Comparison of ENCODE assay signal across 18 mouse cellular contexts in the genomic region with DNA sequence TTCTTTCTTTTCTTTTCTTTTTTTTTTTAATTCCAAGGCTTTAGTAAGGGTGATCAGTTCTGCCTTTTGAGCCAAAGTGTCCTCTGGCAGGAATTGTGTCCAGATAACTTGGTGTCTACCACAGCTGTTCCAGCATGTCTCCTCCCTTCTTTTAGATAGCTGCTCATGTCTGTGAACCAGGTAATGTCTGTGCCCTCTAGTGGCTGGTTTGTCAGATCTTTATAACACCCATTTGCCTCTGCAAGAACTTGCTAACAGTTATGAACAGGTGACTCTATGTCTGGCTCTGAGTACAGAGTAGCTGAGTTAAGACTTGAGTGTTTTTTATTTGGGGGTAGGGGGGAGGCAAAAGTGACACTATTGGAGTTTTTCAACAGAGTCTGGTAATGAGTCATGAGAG.
DNase-seq lines count a peak whose midpoint lies in the region; ATAC-seq and TF ChIP-seq lines count a peak whose summit lies in the region.
"Had no signal": no experiment of that assay in that cellular context is flagged by ENCODE, and none has a peak within 500 bp of the region (broad histone marks: within the 10 kb centered on the region; RNA-seq: fewer than 3 reads in every experiment).

No protein-coding gene starts in this region.

- H3K4me3 ChIP-seq in forebrain, postnatal 0 days (ENCODE audit: low read depth, low read length), result no peak overlapping the region
- H3K4me3 ChIP-seq in forebrain, embryonic 13.5 days, result no peak overlapping the region
- no peak overlapping the region for H3K4me3 ChIP-seq in layer of hippocampus, adult 2 months
- no peak overlapping the region for H3K4me3 ChIP-seq in liver, postnatal 0 days (ENCODE audit: low read depth, low read length)
- H3K4me3 ChIP-seq: heart, embryonic 12.5 days; hindbrain, embryonic 10.5 days; limb, embryonic 13.5 days; lung, embryonic 15.5 days; megakaryocyte, embryonic 14.5 days had no signal

- H3K4me1 ChIP-seq in forebrain, postnatal 0 days (ENCODE audit: insufficient read depth), result no peaks in the 10 kb centered on the region
- H3K4me1 ChIP-seq in forebrain, embryonic 13.5 days, result no peaks in the 10 kb centered on the region
- no peaks in the 10 kb centered on the region for H3K4me1 ChIP-seq in liver, postnatal 0 days (ENCODE audit: insufficient read depth)
- H3K4me1 ChIP-seq: heart, embryonic 12.5 days; hindbrain, embryonic 10.5 days; lung, embryonic 15.5 days; megakaryocyte, embryonic 14.5 days had no signal

- no peaks in the 10 kb centered on the region for H3K36me3 ChIP-seq in forebrain, postnatal 0 days (ENCODE audit: insufficient read depth)
- H3K36me3 ChIP-seq in forebrain, embryonic 13.5 days (ENCODE audit: poor library complexity, severe bottlenecking), result no peaks in the 10 kb centered on the region
- H3K36me3 ChIP-seq in liver, postnatal 0 days (replicated peaks; ENCODE audit: insufficient read depth, low read length), result no peaks in the 10 kb centered on the region
- H3K36me3 ChIP-seq: heart, embryonic 12.5 days; hindbrain, embryonic 10.5 days; limb, embryonic 13.5 days; lung, embryonic 15.5 days had no signal

- H3K27me3 ChIP-seq in forebrain, postnatal 0 days (ENCODE audit: insufficient read depth, low read length), result no peaks in the 10 kb centered on the region
- no peaks in the 10 kb centered on the region for H3K27me3 ChIP-seq in forebrain, embryonic 13.5 days
- no peaks in the 10 kb centered on the region for H3K27me3 ChIP-seq in liver, postnatal 0 days (ENCODE audit: insufficient read depth, low read length)
- H3K27me3 ChIP-seq: heart, embryonic 12.5 days; limb, embryonic 13.5 days; lung, embryonic 15.5 days; megakaryocyte, embryonic 14.5 days had no signal

- DNase-seq in forebrain, postnatal 0 days, result no peak
- DNase-seq in layer of hippocampus, adult 2 months (ENCODE audit: low spot score in 2 of 2), result no peak
- DNase-seq in layer of hippocampus, adult 9-11 months, result no peak
- DNase-seq in 416B (ENCODE audit: low read depth) (peak; percentile 38), ZHBTc4 (ENCODE audit: low read depth, low spot score) (peak; percentile 39)
- no peak for DNase-seq in heart, postnatal 36 days
- no peak for DNase-seq in liver, postnatal 0 days
- DNase-seq: cerebellum, postnatal 14 days; gastrocnemius, postnatal 25 days; kidney, postnatal 10 days; right cerebral cortex, postnatal 25 days; thymus, adult 2 months had no signal

- intact Hi-C loops in heart, postnatal 36 days (cut with DNase I), result no loop called here

- ATAC-seq in forebrain, postnatal 0 days, result no peak
- no peak for ATAC-seq in forebrain, embryonic 13.5 days
- no peak for ATAC-seq in liver, postnatal 0 days

- TF ChIP-seq EP300 in liver, postnatal 0 days (IDR thresholded peaks at IDR 0.05; ENCODE audit: low read depth), result no peak

- H3K27ac ChIP-seq in forebrain, postnatal 0 days (ENCODE audit: low read depth, low read length), result no peak overlapping the region
- H3K27ac ChIP-seq in forebrain, embryonic 13.5 days, result no peak overlapping the region
- no peak overlapping the region for H3K27ac ChIP-seq in layer of hippocampus, adult 2 months
- H3K27ac ChIP-seq in liver, postnatal 0 days (ENCODE audit: low read depth), result no peak overlapping the region
- H3K27ac ChIP-seq: hindbrain, embryonic 10.5 days; limb, embryonic 13.5 days; lung, embryonic 15.5 days had no signal

- peak; percentile 21 for TF ChIP-seq CTCF in forebrain, postnatal 0 days (IDR thresholded peaks at IDR 0.05; ENCODE audit: low read depth)
- TF ChIP-seq CTCF in layer of hippocampus, adult 2 months (conservative IDR thresholded peaks at IDR 0.05), result peak; percentile 63
- TF ChIP-seq CTCF in liver, postnatal 0 days (IDR thresholded peaks at IDR 0.05; ENCODE audit: low read depth), result no peak

- no peak overlapping the region for H3K9ac ChIP-seq in forebrain, postnatal 0 days
- no peak overlapping the region for H3K9ac ChIP-seq in forebrain, embryonic 13.5 days
- H3K9ac ChIP-seq in liver, postnatal 0 days (replicated peaks), result no peak overlapping the region
- H3K9ac ChIP-seq: heart, embryonic 12.5 days; limb, embryonic 13.5 days; lung, embryonic 15.5 days had no signal

- H3K4me2 ChIP-seq in forebrain, postnatal 0 days (ENCODE audit: low read depth), result no peak overlapping the region
- H3K4me2 ChIP-seq in forebrain, embryonic 13.5 days, result no peak overlapping the region
- no peak overlapping the region for H3K4me2 ChIP-seq in liver, postnatal 0 days (ENCODE audit: low read depth, low read length)
- H3K4me2 ChIP-seq: heart, embryonic 12.5 days; limb, embryonic 13.5 days; lung, embryonic 15.5 days had no signal

- H3K9me3 ChIP-seq in forebrain, postnatal 0 days (ENCODE audit: low read length), result no peaks in the 10 kb centered on the region
- no peaks in the 10 kb centered on the region for H3K9me3 ChIP-seq in forebrain, embryonic 13.5 days (replicated peaks)
- no peaks in the 10 kb centered on the region for H3K9me3 ChIP-seq in liver, postnatal 0 days (ENCODE audit: low read length)
- H3K9me3 ChIP-seq: heart, embryonic 12.5 days; hindbrain, embryonic 10.5 days; limb, embryonic 13.5 days; lung, embryonic 15.5 days had no signal

Comparison
In these comparisons a context has a peak if more than half of its experiments do, and no peak if none do; other contexts are left out.
1. DNase-seq: peak in 416B (single experiment) and ZHBTc4 (single experiment); none in forebrain, postnatal 0 days (single experiment), layer of hippocampus, adult 2 months (0 of 2), layer of hippocampus, adult 9-11 months (single experiment), heart, postnatal 36 days (0 of 2) and liver, postnatal 0 days (single experiment).